Mouse (Mus musculus): ENCODE results near the gene Foxp4.
A peak's percentile ranks its signal among the peaks of the same experiment; 100 is the strongest.

Foxp4 gene

DNA sequence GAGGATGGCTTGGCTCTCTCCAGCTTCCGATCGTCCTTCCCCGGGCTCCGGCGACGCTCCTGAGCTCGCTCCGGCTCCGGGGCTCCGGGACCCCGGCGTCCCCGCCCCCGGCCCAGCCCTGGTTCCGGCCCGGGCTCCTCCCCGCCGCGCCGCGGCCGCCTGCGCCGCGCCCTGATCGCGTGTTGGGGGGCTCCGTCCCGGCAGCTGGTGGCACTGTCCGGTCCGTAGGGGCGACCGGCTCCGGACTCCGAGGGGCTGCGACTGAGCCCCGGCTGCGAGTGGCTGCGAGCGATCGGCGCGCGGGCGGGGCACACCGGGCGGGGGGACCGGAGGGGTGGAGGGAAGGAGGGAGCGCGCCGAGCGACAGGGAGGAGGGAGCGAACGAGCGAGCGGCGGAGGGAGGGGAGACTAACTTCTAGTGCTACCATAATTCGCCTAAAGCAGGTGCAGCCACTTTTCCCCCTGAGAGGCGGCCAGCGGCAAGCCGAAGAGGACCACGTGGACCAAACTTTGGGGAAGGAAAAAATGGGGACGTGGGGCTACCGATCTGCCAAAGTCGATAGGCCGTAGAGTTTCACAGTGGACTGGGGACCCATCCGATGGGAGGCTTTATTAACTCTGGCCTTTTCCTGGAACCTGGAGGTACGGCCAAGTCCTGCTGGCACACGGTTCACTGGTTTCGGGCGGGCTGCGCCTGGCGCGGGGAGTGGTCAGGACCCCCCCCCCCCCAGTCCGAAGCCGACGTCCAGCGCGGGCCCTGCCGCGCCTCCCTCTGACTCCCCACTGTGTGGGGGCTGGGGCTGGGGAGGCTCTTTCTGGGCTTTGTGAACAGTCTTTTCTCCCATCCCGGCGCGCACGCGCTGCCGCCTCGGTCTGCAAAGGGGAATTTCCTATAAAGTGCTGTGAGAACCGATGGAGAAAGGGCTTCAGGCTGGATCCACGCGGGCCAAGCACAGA is at the start of gene Foxp4:
Gene Foxp4 (minus strand): TSS at position 263 of the 957 bp plus-strand sequence.
- DNase-seq (ENCODE audit: low spot score), result peak; percentile 97

DNA sequence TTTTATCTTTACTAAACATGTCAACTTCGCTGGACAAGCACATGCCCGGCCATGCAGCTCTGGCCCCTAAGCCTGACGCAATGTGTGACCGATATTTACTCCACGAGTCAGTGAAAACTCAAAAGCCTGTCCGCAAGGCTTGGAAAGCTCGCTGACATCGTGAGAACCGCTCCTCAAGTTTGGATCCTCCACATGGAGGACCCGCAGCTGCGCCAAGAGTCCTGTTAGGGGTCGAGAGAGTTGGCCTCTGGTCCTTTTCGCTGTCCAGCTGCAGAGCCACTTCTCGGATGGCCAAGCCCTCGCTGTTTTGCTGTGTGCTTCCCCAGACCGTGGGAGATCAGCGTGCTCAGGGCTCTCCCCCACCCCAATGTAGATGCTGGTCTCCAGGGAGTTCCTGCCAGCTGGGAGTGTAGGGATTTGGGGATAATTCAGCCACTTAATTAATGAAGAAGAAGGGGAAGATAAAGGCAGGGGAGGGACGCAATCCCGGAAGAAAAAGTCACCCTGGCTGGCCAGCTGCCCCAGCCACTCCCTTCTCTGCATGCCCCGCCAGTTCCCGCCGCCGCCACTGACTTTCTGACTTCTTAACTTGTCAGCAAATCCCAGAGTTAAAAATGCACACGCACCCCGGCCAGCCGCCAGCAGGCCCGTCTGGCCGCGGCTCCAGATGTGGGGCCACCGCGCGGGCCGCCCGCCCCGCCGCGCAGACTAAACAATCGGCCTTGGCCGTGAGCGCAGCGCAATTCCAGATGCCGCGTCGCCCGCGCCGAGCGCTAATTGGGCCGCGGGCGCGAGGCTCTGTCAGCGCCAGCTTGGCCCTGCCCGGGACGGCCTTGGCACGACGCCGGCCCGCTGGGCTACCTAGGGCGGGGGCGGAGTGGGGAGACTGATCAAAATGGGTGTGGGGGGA is 49.4 kb upstream of the Foxp4 start:
- DNase-seq (ENCODE audit: low spot score), result peak; percentile 69

GRCm38 (mm10) chr17:47965885-47966505 is 41.5 kb upstream of the Foxp4 start:
- no peak for DNase-seq (ENCODE audit: low spot score)

DNA sequence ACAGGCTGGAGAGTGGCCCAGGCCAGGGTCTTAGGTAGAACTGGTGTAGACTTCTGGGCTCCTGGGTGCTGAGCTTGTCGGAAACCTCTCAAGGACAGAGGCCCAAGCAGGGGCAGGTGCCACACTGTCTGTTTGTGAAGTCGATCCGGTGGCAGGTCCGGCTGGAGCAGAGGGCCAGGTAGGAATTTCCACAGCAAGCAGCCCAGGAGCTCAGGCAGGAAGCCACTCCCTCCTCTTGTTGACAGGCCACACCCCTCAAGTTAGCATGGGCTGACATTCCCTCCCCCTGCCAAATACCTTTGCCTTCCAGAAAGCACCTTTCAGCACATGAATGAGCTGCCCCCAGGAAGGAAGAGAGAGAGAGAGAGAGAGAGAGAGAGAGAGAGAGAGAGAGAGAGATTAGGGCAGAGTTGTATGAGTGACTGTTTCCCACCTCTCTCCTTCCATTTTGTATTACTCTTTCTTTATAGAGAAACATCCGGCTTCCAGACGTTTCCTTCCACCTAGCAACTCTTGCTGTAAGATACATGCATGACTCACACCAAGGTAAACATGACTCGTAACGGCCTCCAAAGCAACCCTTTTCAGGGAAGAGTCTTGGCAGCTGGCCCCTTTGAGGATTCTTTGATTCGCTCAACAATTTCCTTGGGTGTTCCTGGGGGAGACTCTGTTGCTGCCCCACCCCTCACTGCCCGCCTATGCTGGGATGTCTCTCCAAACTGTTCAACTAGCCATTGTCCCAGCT is 33.8 kb upstream of the Foxp4 start:
- no peak for DNase-seq (ENCODE audit: low spot score)

DNA sequence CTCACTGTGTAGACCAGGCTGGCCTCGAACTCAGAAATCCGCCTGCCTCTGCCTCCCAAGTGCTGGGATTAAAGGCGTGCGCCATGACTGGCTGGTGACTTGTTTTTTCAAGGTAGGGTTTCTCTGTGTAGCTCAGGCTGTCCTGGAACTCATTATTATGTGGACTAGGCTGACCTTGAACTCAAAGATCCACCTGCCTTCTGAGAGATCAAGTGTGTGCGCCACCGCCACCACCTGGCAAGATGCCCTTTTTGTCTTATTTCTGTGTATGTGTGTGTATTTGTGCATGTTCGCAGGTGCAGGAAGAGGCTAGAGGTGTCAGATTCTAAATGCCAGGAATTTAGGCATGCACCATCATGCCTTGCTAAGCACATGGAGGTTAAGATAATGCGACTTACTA is 32.0 kb upstream of the Foxp4 start:
- DNase-seq (ENCODE audit: low spot score), result no peak

DNA sequence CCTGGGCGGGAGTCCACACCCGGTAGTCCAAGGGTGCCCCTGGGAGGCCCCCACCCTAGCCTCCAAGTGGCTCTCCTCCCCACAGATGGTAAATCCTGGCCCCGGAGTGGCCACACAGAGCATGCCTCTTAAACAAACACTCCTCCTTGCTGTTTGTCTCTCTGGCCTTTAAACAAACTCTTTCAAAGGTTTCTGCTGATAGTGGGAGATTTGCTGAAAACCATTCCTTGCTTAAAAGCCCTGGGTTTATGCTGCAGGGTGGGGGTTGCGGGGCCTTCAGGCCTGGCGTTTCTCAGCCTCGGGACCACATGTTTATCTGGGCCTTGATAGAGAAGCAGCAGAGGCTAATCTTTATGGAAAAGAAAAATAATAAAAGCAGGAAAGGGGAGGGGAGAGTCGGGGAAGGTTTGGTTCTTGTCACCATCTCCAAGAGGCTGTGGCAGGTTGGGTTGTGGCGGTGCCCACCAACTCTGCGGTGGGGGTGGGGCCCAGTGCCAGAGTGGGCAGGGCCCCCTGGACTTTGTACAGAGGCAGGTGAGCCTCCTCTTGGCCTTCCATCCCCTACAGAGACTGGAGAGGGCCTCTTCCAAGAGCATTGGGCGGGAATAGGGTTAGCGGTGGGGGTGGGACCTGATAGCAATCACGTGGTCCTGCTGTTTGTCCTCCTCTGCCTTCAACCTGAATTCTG is 30.8 kb upstream of the Foxp4 start:
- no peak for DNase-seq (ENCODE audit: low spot score)

GRCm38 (mm10) chr17:47953231-47953630 is 28.8 kb upstream of the Foxp4 start:
- DNase-seq (ENCODE audit: low spot score), result no peak

- DNase-seq (ENCODE audit: low spot score), result no peak
Observed at GRCm38 (mm10) chr17:47952368-47953081, 28.1 kb upstream of the Foxp4 start.

GRCm38 (mm10) chr17:47951452-47951851 is 27.0 kb upstream of the Foxp4 start:
- peak; percentile 47 for DNase-seq (ENCODE audit: low spot score)

DNA sequence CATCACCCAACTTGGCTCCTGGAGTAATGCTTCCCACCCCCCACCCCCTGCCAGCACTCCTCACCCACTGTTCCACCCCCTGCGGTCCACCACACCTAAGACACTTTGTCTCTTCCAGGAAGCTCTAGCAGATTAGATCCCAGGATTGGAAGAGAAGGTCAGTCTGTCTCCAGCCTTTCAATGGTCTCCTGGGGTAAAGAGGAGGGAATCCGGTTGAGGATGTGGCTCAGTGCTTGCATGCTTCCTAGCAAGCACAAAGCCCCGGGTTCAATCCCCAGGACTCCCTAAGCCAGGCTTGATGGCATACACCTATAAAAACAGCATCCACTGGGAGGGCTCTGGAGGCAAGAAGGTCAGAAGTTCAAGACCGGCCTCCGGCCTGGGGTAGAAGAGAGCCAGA is 26.4 kb upstream of the Foxp4 start:
- DNase-seq (ENCODE audit: low spot score), result no peak

DNA sequence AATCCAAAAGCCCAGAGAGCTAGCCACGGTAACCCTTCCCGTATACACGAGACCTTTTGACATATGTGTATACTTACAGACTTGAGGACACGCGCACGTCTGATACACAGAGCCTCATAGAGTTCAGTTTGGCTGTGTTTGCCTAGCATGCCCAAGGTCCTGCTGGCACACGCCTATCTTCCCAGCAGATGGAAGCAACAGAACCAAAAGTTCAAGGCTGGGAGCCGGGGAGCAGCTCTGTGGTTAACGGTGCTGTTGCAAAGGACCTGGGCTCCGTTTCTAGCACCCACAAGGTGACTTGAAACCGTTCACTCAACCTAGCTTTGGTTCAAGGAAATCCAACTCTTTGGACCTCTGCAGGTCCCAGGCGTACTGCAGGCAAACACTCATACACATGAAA is 25.0 kb upstream of the Foxp4 start:
- DNase-seq (ENCODE audit: low spot score), result no peak

GRCm38 (mm10) chr17:47948753-47949152 is 24.3 kb upstream of the Foxp4 start:
- no peak for DNase-seq (ENCODE audit: low spot score)

DNA sequence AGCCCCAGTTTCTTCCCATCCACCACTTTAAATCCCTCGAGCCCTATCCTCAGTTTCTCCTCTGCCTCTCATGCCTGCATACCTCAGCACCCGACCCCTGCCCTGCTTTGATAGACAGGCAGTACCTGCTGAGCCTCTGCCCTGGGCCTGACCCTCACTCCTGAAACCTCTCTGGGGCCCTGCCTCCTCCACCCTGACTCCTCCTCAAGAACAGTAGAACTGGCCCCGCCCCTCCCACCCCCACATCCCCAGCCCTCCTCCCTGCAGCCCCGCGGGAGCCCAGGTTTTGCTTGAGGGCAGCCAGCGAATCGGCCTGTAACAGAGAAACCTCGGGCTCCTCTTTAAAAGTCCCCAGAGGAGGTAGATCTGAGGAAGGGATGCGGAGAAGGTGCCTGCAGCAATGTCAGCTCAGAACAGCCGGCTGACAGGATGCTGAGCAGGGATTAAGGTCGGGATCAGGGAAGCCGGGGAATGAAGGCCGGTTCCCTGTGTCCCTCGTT is 22.5 kb upstream of the Foxp4 start:
- DNase-seq (ENCODE audit: low spot score), result peak; percentile 43

GRCm38 (mm10) chr17:47946111-47946510 is 21.7 kb upstream of the Foxp4 start:
- DNase-seq (ENCODE audit: low spot score), result no peak

DNA sequence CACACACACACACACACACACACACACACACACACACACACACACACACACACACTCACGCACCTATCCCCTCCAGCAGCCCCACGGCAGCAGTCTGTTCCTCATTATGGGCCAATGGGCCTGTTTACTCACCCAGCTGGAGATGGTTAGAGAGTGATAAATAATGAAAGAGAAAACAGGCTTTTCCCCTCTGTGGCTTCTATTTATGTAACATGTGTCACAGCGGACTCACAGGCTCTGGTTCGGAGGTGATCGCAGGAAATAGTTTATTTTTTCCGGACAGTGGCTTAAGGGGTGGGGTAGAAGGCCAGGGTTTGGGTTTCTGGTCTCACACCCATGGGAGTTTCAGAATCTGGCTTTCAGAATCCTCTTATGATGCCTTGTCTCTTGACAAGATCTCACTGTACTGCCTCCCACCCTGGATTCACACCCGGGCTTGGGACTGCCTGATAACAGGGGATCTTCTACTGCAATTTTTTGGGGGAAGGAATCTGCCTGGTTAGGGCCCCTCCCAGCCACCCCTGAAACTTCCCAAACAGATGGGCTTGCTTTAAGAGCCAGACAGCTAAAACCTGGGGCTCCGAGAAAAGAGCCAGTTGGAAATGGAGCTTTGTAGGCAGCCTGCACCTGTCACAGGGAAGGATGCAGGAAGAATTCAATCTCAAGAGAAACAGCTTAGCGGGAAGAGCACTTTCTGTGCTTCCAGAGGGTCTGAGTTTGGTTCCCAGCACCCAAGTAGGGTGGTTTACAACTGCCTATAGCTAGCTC is 18.8 kb upstream of the Foxp4 start:
- DNase-seq (ENCODE audit: low spot score), result peak; percentile 47

DNA sequence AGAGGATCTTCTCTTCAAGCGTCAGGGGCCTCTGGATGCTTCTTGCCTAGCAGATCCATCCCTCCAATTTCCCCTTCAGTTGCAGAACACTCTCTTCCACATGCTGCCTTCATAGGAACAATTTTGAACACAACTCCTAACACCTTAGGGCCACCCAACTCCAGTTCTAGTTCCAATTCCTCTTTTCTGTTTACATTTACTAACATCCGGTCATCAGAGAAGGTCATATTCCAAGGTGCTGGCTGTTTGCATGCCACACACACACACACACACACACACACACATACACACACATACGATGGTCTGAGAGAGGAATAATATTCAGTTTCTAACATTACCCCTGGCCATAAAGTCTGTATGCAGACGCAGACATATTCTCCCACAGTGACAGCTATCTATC is 17.6 kb upstream of the Foxp4 start:
- no peak for DNase-seq (ENCODE audit: low spot score)

DNA sequence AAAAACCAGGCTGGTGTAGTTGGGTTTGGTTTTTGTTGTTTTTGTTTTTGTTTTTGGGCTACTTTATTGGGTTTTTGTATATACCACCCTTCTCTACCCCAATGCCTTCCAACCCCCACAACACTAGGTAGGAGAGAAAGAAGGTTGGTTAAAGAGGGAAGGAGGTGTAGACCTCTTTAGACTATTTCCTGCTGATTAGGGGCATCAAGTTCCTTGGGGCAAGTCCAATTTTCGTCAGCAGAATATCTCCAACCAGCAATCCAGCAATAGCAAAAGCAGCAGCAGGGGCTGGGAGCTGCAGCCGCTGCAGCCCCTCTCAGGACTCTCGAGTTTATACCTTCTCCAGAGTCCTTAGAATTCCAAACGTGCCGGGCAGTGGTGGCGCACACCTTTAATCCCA is 14.4 kb upstream of the Foxp4 start:
- DNase-seq (ENCODE audit: low spot score), result no peak

DNA sequence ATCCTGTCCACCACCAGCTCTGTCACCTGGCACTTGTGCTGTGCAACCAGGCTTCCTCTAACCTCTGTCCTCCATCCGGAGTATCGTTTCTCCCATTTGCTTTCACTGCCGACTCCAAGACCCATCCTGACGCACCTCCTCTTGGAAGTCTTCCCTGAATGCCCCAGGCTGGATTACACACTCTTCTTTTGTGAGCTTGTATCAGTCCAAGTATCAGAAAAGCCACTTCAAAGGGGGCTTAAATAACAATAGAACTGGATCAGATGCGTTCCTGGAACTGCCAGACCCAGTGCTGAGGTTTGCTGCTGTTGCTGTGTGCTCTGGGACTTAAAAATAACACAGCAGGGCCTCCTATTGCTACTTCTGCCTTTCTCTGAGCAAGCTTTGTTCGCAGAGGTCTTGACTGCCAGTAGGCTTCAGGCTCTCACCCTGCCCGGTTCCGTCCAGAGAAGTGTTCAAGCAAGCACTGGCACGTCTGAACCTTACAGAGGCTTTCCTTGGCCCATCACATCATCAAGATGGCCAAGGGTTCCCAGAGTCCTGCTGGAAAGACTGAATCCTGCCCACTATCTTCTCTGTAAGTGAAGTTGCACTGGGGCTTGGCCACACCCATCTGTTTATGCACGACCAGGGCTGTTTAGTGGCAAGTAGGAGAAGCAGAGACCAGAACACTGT is 13.6 kb upstream of the Foxp4 start:
- no peak for DNase-seq (ENCODE audit: low spot score)

DNA sequence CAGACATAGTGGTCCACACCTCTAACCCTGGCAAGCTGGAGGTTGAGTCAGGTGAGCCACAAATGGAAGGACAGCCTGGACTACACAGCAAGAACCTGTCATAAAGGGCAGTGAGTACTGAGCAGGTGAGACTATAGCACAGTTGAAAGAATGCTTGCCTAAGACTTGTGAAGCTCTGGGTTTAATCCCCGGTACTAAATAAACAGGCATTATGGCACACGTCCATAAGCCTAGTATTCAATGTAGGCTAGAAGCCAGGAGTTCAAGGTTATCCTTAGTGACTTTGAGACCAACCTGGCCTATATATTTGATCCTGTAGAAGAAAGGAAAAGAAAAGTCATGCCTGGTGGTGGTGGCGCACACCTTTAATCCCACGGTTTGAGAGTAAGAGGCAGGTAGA is 12.1 kb upstream of the Foxp4 start:
- no peak for DNase-seq (ENCODE audit: low spot score)
